Mouse (Mus musculus) embryonic facial prominence, embryonic 15.5 days (tissue): ENCODE measurements around the gene Lyrm1. TPM values are rescaled to one million over a fixed set of nuclear protein-coding genes. Genes with fewer than 3 reads are reported as not detected.

ENCODE experiments used
- ATAC-seq: fragments of 200-750 bp; cut with Nextera tagmentation; 2 replicates; pipeline ENCODE4 v1.8.0; 2017; ENCODE audit warnings: low read depth, moderate TSS enrichment; ENCODE audit not compliant: insufficient number of reproducible peaks, low FRiP score, low TSS enrichment
- H3K27ac ChIP-seq: fragments of 300-500 bp; sonication (generic); replicated peaks from 2 replicates; pipeline ENCODE4 v1.5.1; 2015; ENCODE audit warnings: mild to moderate bottlenecking, inconsistent platforms
- H3K27me3 ChIP-seq: fragments of 300-500 bp; sonication (generic); 2 replicates; pipeline ENCODE4 v1.6.1; 2015; ENCODE audit warnings: inconsistent platforms
- H3K36me3 ChIP-seq: fragments of 300-500 bp; sonication (generic); 2 replicates; pipeline ENCODE4 v1.6.1; 2015; ENCODE audit warnings: mild to moderate bottlenecking, inconsistent platforms
- H3K4me1 ChIP-seq: fragments of 300-500 bp; sonication (generic); 2 replicates; pipeline ENCODE4 v1.6.1; 2015; ENCODE audit warnings: inconsistent platforms
- H3K4me2 ChIP-seq: fragments of 300-500 bp; sonication (generic); replicated peaks from 2 replicates; pipeline ENCODE4 v1.6.1; 2015; ENCODE audit warnings: mild to moderate bottlenecking, inconsistent platforms
- H3K4me3 ChIP-seq: fragments of 300-500 bp; sonication (generic); replicated peaks from 2 replicates; pipeline ENCODE4 v1.5.1; 2015; ENCODE audit warnings: mild to moderate bottlenecking, inconsistent platforms
- H3K9ac ChIP-seq: fragments of 300-500 bp; sonication (generic); 2 replicates; pipeline ENCODE4 v1.6.1; 2015; ENCODE audit warnings: inconsistent platforms
- H3K9me3 ChIP-seq: fragments of 300-500 bp; sonication (generic); replicated peaks from 2 replicates; pipeline ENCODE4 v1.6.1; 2016; ENCODE audit warnings: inconsistent platforms
- WGBS: fragments of 180-500 bp; shearing (Covaris S2); methylation state at CpG from one replicate; pipeline ENCODE4 v1.1.7; 2015; 5-methylcytosine and 5-hydroxymethylcytosine counted together
- polyA plus RNA-seq: library from polyadenylated mRNA; unstranded; fragments of >200 nt; fragmentation: Nextera tagmentation; extraction: Ambion mirVana; gene quantifications from 2 replicates; pipeline ENCODE4 v1.2.1, GENCODE M21; 2015

The Lyrm1 gene
- 11.4 and 11.7 TPM in 2 replicates for polyA plus RNA-seq

DNA sequence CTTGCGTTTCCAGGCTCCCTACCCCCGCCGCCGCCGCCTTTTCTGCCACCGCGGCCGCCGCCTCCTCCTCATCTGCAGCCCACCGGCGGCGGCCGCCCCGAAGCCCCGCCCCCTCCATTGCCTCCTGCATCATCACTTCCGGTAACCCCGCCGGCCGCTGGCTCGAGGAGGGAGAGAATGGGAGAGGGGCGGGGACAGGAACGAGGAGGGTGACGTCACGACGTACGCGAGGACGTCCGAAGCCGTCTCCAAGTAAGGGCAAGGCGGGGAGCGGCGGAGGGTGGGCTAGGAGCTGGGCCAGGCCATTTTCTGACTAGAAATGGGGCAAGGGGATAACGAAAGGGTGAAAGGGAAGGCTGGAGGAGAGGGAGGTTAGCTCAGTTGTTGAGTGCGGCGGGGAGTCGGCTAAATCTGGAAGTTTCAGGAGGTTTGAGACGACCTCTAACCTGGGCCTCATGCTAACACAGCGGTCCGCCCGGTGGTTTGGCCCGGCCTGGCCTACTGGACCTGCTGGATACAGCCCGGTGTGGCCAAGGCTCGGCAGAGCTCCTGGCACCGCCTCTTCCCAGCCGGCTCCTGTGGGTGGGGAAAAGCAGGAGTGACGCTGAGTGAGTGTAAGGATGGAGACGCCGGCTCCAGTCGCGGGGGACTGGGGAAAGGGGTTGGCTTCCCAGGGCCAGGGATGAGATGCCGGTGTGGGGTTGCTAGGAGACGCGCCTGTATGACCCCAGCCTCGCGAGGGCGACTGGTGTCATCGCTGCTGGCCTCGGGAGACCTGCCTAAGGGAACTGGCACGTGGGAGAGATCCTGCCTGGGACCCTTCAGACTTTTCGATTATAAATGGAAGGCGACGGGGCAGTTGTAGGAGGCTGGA, at the start of gene Lyrm1, which contains the start of gene Dcun1d3:
TSS of gene Lyrm1 (plus strand) at position 223 of the 874 bp plus-strand sequence.
TSS of gene Dcun1d3 (minus strand) at position 660 of the 874 bp plus-strand sequence.
- peak; percentile 99 for ATAC-seq
- Histone ChIP-seq H3K4me3 (peak within 1 kb of the TSS; percentile 75), H3K36me3 (no peaks in the 10 kb centered on the region), H3K4me2 (peak within 1 kb of the TSS; percentile 87), H3K9ac (peak within 1 kb of the TSS; percentile 71), H3K9me3 (no peaks in the 10 kb centered on the region), H3K27ac (peak within 1 kb of the TSS; percentile 98), H3K27me3 (no peaks in the 10 kb centered on the region), H3K4me1 (peaks cover 15% of the 10 kb centered on the region)
- under 1% methylated on average over 63 of the region's 63 CpGs for WGBS

DNA sequence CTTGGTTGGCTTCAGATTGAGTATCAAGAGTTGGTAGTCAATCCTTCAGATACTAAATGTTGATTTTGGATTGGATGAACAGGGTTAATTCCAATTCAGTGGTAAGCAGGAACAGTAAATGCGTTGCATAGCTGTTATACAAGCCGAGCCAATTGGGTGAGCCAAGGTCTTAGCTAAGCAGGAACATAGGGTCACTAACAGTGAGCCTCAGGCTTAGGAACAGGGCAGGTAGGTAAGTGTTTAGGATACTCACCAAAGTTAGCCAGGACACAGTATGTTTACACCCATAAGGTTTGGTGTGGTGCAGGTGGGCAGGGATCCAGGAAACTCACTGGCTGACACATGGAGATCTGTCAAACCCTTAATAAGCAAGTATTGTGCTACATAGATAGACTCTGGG, 48.3 kb upstream of the Lyrm1 start:
- no peak overlapping the region for H3K9ac ChIP-seq
- no peaks in the 10 kb centered on the region for H3K9me3 ChIP-seq
- no peaks in the 10 kb centered on the region for H3K27me3 ChIP-seq
- H3K36me3 ChIP-seq = peaks cover 10% of the 10 kb centered on the region; the same call in 1 of the 2 replicates
- 85% methylated on average over 2 of the region's 2 CpGs for WGBS
- no peak overlapping the region for H3K27ac ChIP-seq
- no peak overlapping the region for H3K4me3 ChIP-seq
- no peak for ATAC-seq
- no peaks in the 10 kb centered on the region for H3K4me1 ChIP-seq
- no peak overlapping the region for H3K4me2 ChIP-seq

- no peak overlapping the region for H3K9ac ChIP-seq
- no peaks in the 10 kb centered on the region for H3K4me1 ChIP-seq
- no peaks in the 10 kb centered on the region for H3K9me3 ChIP-seq
- no peak overlapping the region for H3K4me2 ChIP-seq
- peaks cover 17% of the 10 kb centered on the region; the same call in 1 of the 2 replicates for H3K36me3 ChIP-seq
- no peaks in the 10 kb centered on the region for H3K27me3 ChIP-seq
- no peak overlapping the region for H3K27ac ChIP-seq
- no peak for ATAC-seq
- 3% methylated on average over 1 of the region's 1 CpGs for WGBS
- H3K4me3 ChIP-seq = no peak overlapping the region
Measured at GRCm38 (mm10) chr7:119849096-119849495, 46.6 kb upstream of the Lyrm1 start.

- 61% methylated on average over 5 of the region's 5 CpGs for WGBS
- Histone ChIP-seq H3K4me1 (no peaks in the 10 kb centered on the region), H3K27me3 (no peaks in the 10 kb centered on the region), H3K9me3 (no peaks in the 10 kb centered on the region), H3K4me3 (no peak overlapping the region), H3K36me3 (peaks cover 15% of the 10 kb centered on the region; the same call in 1 of the 2 replicates), H3K27ac (no peak overlapping the region), H3K9ac (no peak overlapping the region), H3K4me2 (no peak overlapping the region)
- no peak for ATAC-seq
Measured at GRCm38 (mm10) chr7:119850737-119851136, 44.9 kb upstream of the Lyrm1 start.

DNA sequence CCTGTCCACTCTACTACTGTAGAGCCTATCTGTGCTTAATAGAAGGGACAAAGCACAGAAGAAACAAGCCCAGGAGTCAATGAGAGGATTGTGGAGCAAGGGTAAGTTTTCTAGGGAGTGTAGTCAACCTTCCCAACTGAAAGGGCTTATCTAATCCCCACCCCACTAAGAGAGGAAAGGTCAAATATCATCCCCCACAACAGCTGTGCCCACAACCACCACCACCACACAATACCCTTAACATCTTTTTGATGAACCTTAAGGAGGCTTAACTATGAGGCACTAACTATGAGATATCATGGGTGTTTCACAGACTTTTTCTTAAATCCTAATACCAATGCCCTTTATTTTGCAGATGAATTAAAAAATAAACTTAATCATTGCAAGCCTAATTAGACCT, 43.2 kb upstream of the Lyrm1 start:
- Histone ChIP-seq H3K27ac (no peak overlapping the region), H3K9ac (no peak overlapping the region), H3K36me3 (peaks cover 15% of the 10 kb centered on the region; the same call in 1 of the 2 replicates), H3K27me3 (no peaks in the 10 kb centered on the region), H3K4me1 (no peaks in the 10 kb centered on the region), H3K9me3 (no peaks in the 10 kb centered on the region), H3K4me3 (no peak overlapping the region), H3K4me2 (no peak overlapping the region)
- no peak for ATAC-seq

GRCm38 (mm10) chr7:119853186-119853585, 42.5 kb upstream of the Lyrm1 start:
- Histone ChIP-seq H3K4me2 (no peak overlapping the region), H3K36me3 (peaks cover 15% of the 10 kb centered on the region; the same call in 1 of the 2 replicates), H3K4me3 (no peak overlapping the region), H3K27me3 (no peaks in the 10 kb centered on the region), H3K9me3 (no peaks in the 10 kb centered on the region), H3K4me1 (no peaks in the 10 kb centered on the region), H3K9ac (no peak overlapping the region), H3K27ac (no peak overlapping the region)
- ATAC-seq = no peak
- 100% methylated on average over 1 of the region's 1 CpGs for WGBS

DNA sequence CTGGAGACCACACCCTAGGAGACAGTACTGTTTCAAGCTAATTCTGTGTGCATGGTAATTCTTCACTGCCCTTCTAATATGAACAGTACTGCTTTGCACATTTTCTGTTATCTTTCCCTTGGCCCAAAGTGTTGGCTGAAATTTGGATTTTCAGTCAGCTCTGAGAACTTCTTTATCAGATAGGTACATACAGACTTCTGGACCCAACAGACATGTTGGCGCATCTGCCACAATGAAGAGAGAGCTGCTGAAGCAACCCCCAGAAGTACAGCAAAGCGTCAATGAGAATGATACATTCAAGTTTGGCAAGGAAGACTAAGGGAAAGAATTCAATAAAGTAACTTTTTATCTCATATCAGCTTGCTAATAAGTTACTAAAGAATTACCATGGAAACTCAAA, 41.3 kb upstream of the Lyrm1 start:
- H3K9ac ChIP-seq = no peak overlapping the region
- no peaks in the 10 kb centered on the region for H3K27me3 ChIP-seq
- peaks cover 15% of the 10 kb centered on the region; the same call in 1 of the 2 replicates for H3K36me3 ChIP-seq

GRCm38 (mm10) chr7:119855031-119855430, 40.6 kb upstream of the Lyrm1 start:
- Histone ChIP-seq H3K36me3 (peaks cover 15% of the 10 kb centered on the region; the same call in 1 of the 2 replicates), H3K4me3 (no peak overlapping the region), H3K4me1 (no peaks in the 10 kb centered on the region), H3K9ac (no peak overlapping the region), H3K27me3 (no peaks in the 10 kb centered on the region), H3K27ac (no peak overlapping the region), H3K4me2 (no peak overlapping the region), H3K9me3 (no peaks in the 10 kb centered on the region)
- no peak for ATAC-seq

More for the DNA sequence above, 41.3 kb upstream of the Lyrm1 start:
- 93% methylated on average over 2 of the region's 2 CpGs for WGBS
- H3K4me3 ChIP-seq = no peak overlapping the region
- H3K27ac ChIP-seq = no peak overlapping the region
- H3K9me3 ChIP-seq = no peaks in the 10 kb centered on the region
- no peak for ATAC-seq
- H3K4me2 ChIP-seq = no peak overlapping the region
- no peaks in the 10 kb centered on the region for H3K4me1 ChIP-seq

DNA sequence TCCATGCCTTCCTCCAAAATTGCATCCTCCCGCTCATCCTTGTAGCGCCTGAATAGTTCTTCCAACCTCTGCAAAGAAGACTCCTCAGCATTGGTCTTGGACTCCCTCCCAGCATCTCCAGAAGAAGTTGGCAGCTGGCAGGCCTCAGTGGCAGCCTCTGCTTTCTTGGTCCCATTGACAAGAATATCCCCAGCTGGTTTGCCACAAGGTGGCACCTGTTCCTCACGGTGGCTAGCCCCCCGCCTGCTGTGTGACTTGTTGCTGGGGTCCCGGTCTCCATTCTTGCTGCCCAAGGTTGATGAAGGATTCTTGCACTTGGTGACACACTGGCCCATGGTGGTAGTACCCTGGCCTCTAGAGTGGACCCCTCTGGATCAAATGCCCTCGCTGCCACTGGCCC, 36.2 kb upstream of the Lyrm1 start:
- Histone ChIP-seq H3K9me3 (no peaks in the 10 kb centered on the region), H3K4me2 (no peak overlapping the region), H3K4me3 (no peak overlapping the region), H3K27ac (no peak overlapping the region), H3K27me3 (no peaks in the 10 kb centered on the region), H3K9ac (no peak overlapping the region), H3K36me3 (peaks cover 4% of the 10 kb centered on the region; the same call in 1 of the 2 replicates), H3K4me1 (peaks cover 15% of the 10 kb centered on the region)
- no peak for ATAC-seq
- 77% methylated on average over 6 of the region's 6 CpGs for WGBS

DNA sequence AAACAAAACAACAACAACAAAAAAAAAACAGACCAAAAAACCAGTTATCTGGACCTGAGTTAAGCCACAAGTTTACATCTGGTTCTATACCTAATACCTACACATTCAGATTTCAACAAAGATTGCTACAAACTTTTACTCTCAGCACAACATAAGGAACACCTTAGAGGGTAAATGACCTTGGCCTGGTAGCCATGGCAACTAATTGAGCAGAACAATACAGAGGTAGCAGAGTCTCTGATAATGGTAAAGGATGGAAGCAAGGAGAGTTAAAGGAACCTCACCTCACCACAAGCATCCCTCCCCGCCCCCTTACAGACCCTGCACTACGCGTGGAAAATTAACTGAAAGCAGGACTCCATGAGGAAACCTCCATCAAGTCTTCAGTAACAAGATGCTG, 35.5 kb upstream of the Lyrm1 start:
- Histone ChIP-seq H3K27ac (no peak overlapping the region), H3K27me3 (no peaks in the 10 kb centered on the region), H3K4me1 (peaks cover 15% of the 10 kb centered on the region), H3K9me3 (no peaks in the 10 kb centered on the region), H3K36me3 (no peaks in the 10 kb centered on the region; the same call in 1 of the 2 replicates), H3K4me2 (no peak overlapping the region), H3K4me3 (no peak overlapping the region), H3K9ac (no peak overlapping the region)
- WGBS = 68% methylated on average over 3 of the region's 3 CpGs
- no peak for ATAC-seq

GRCm38 (mm10) chr7:119860554-119860953, 35.1 kb upstream of the Lyrm1 start:
- H3K36me3 ChIP-seq = no peaks in the 10 kb centered on the region; the same call in 1 of the 2 replicates
- H3K4me1 ChIP-seq = peaks cover 15% of the 10 kb centered on the region
- no peak overlapping the region for H3K9ac ChIP-seq
- WGBS = 75% methylated on average over 2 of the region's 2 CpGs
- no peaks in the 10 kb centered on the region for H3K27me3 ChIP-seq
- no peak overlapping the region; the same call in 1 of the 2 replicates for H3K27ac ChIP-seq
- H3K4me3 ChIP-seq = no peak overlapping the region
- H3K9me3 ChIP-seq = no peaks in the 10 kb centered on the region
- ATAC-seq = no peak
- no peak overlapping the region for H3K4me2 ChIP-seq
